Mouse (Mus musculus) hindbrain, embryonic 13.5 days (tissue): ENCODE measurements at regions not wholly inside any gene's neighbourhood (a gene's known extent, or its start where the extent isn't known, plus 50 kb on each side); places are given as distances from the start of the nearest gene placed in this dataset.

ENCODE experiments used
- ATAC-seq: fragments of 200-750 bp; cut with Nextera tagmentation; 2 replicates; pipeline ENCODE4 v1.8.0; 2017; ENCODE audit warnings: moderate TSS enrichment; ENCODE audit not compliant: low FRiP score
- H3K27ac ChIP-seq: fragments of 300-500 bp; sonication (generic); 2 replicates; pipeline ENCODE4 v1.5.1; 2015; ENCODE audit warnings: inconsistent platforms, mild to moderate bottlenecking, moderate library complexity
- H3K27me3 ChIP-seq: fragments of 300-500 bp; sonication (generic); 2 replicates; pipeline ENCODE4 v1.6.1; 2015; ENCODE audit warnings: mild to moderate bottlenecking, inconsistent platforms
- H3K36me3 ChIP-seq: fragments of 300-500 bp; sonication (generic); 2 replicates; pipeline ENCODE4 v1.6.1; 2015; ENCODE audit warnings: mild to moderate bottlenecking, inconsistent platforms
- H3K4me1 ChIP-seq: fragments of 300-500 bp; sonication (generic); replicated peaks from 2 replicates; pipeline ENCODE4 v1.6.1; 2015; ENCODE audit warnings: inconsistent platforms
- H3K4me2 ChIP-seq: fragments of 300-500 bp; sonication (generic); 2 replicates; pipeline ENCODE4 v1.6.1; 2015; ENCODE audit warnings: inconsistent platforms, mild to moderate bottlenecking, moderate library complexity
- H3K4me3 ChIP-seq: fragments of 300-500 bp; sonication (generic); 2 replicates; pipeline ENCODE4 v1.5.1; 2015; ENCODE audit warnings: mild to moderate bottlenecking, inconsistent platforms
- H3K9ac ChIP-seq: fragments of 300-500 bp; sonication (generic); 2 replicates; pipeline ENCODE4 v1.6.1; 2015; ENCODE audit warnings: mild to moderate bottlenecking, inconsistent platforms
- H3K9me3 ChIP-seq: fragments of 300-500 bp; sonication (generic); 2 replicates; pipeline ENCODE4 v1.6.1; 2016; ENCODE audit warnings: inconsistent platforms
- WGBS: fragments of 180-500 bp; shearing (Covaris S2); methylation state at CpG from one replicate; pipeline ENCODE4 v1.1.7; 2015; 5-methylcytosine and 5-hydroxymethylcytosine counted together

DNA sequence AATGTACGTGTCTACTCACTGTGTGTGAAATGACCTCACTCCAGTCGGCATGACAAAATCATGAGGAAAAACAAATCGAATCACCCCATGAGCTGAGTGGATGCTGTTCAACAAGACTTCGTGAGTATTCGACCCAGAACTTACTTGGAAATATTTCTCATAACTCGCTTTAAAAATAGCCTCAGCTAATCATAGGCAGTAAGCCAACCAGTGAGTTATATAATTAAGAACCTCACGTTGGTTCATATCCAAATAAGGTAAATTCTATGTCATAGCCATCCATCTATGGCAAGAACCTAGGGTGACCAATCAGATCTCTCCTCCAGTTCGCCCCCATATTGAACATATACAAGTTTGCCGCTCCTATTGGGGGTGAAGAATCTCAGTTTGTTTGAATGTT lies 466.5 kb upstream of the Gm19410 start:
- Histone ChIP-seq H3K4me3 (no peak overlapping the region), H3K27me3 (no peaks in the 10 kb centered on the region), H3K9ac (no peak overlapping the region), H3K4me1 (peaks cover 6% of the 10 kb centered on the region; the same call in 1 of the 2 replicates), H3K9me3 (no peaks in the 10 kb centered on the region), H3K4me2 (no peak overlapping the region), H3K36me3 (no peaks in the 10 kb centered on the region), H3K27ac (no peak overlapping the region)
- ATAC-seq = no peak
- 92% methylated on average over 9 of the region's 9 CpGs for WGBS

DNA sequence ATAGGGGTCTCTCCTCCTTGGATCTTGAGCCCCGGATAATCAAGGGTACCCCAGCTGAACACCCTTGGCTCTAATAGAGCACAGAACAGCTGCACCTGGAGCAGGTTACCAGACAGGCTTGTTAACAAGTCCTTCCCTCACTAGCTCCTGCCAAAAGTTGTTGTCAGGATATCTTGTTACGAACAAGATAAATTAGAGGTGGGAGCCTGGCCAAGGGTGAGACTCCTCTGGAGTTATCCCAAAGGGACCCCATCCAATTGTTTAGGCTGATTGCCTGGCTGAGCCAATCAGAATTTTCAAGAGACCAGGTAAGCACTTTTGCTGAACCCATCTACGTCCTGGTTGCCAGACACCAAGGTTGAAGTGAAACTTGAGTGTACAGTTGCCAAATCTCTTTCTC lies 465.2 kb upstream of the Gm19410 start:
- H3K4me2 ChIP-seq = no peak overlapping the region
- no peaks in the 10 kb centered on the region for H3K27me3 ChIP-seq
- no peak overlapping the region for H3K27ac ChIP-seq
- H3K9ac ChIP-seq = no peak overlapping the region
- peaks cover 6% of the 10 kb centered on the region; the same call in 1 of the 2 replicates for H3K4me1 ChIP-seq
- H3K9me3 ChIP-seq = peaks cover 5% of the 10 kb centered on the region; the same call in 1 of the 2 replicates
- H3K4me3 ChIP-seq = no peak overlapping the region
- no peaks in the 10 kb centered on the region for H3K36me3 ChIP-seq
- WGBS = 75% methylated on average over 3 of the region's 3 CpGs
- no peak for ATAC-seq

- Histone ChIP-seq H3K4me2 (no peak overlapping the region), H3K9ac (no peak overlapping the region), H3K36me3 (no peaks in the 10 kb centered on the region), H3K9me3 (peaks cover 5% of the 10 kb centered on the region; the same call in 1 of the 2 replicates), H3K4me1 (peaks cover 6% of the 10 kb centered on the region; the same call in 1 of the 2 replicates), H3K27me3 (no peaks in the 10 kb centered on the region), H3K4me3 (no peak overlapping the region), H3K27ac (no peak overlapping the region)
- ATAC-seq = peak; percentile 72; the same call in 1 of the 2 replicates
- 76% methylated on average over 10 of the region's 10 CpGs for WGBS
Measured at GRCm38 (mm10) chr8:35300881-35301521, 464.6 kb upstream of the Gm19410 start.

- peaks cover 6% of the 10 kb centered on the region; the same call in 1 of the 2 replicates for H3K4me1 ChIP-seq
- 95% methylated on average over 7 of the region's 7 CpGs for WGBS
- peaks cover 5% of the 10 kb centered on the region; the same call in 1 of the 2 replicates for H3K9me3 ChIP-seq
- H3K9ac ChIP-seq = no peak overlapping the region
- no peak overlapping the region for H3K4me3 ChIP-seq
- H3K27me3 ChIP-seq = no peaks in the 10 kb centered on the region
- H3K27ac ChIP-seq = no peak overlapping the region
- no peak overlapping the region for H3K4me2 ChIP-seq
- H3K36me3 ChIP-seq = no peaks in the 10 kb centered on the region
- no peak for ATAC-seq
Measured at GRCm38 (mm10) chr8:35302856-35303255, 462.7 kb upstream of the Gm19410 start.

- Histone ChIP-seq H3K27me3 (no peaks in the 10 kb centered on the region), H3K9me3 (no peaks in the 10 kb centered on the region)
Measured at GRCm38 (mm10) chr8:35321270-35321865, 444.2 kb upstream of the Gm19410 start.

GRCm38 (mm10) chr8:35323180-35323975 lies 442.2 kb upstream of the Gm19410 start:
- no peak for ATAC-seq
- Histone ChIP-seq H3K4me1 (no peaks in the 10 kb centered on the region; the same call in 1 of the 2 replicates), H3K27me3 (no peaks in the 10 kb centered on the region), H3K9me3 (no peaks in the 10 kb centered on the region), H3K27ac (no peak overlapping the region), H3K36me3 (no peaks in the 10 kb centered on the region), H3K4me2 (no peak overlapping the region), H3K4me3 (no peak overlapping the region), H3K9ac (no peak overlapping the region)
- 72% methylated on average over 15 of the region's 15 CpGs for WGBS

More at GRCm38 (mm10) chr8:35321270-35321865, 444.2 kb upstream of the Gm19410 start:
- ATAC-seq = no peak
- no peak overlapping the region for H3K9ac ChIP-seq
- H3K4me1 ChIP-seq = no peaks in the 10 kb centered on the region; the same call in 1 of the 2 replicates
- no peak overlapping the region for H3K27ac ChIP-seq
- 83% methylated on average over 10 of the region's 10 CpGs for WGBS
- H3K4me2 ChIP-seq = no peak overlapping the region
- no peaks in the 10 kb centered on the region for H3K36me3 ChIP-seq
- H3K4me3 ChIP-seq = no peak overlapping the region
